Mouse (Mus musculus) adipose tissue, adult 10 weeks (tissue): ENCODE results near the gene Prl3b1. TPM values are rescaled to one million over a fixed set of nuclear protein-coding genes. Genes with fewer than 3 reads are reported as not detected.

ENCODE experiments used
- polyA plus RNA-seq: library from polyadenylated mRNA; stranded (reverse); fragments of 350-450 nt; fragmentation: Illumina TruSeq; extraction: RNeasy Lipid Tissue Mini Kit (QIAGEN cat#74804); gene quantifications from one replicate; pipeline ENCODE4 v1.2.3, GENCODE M21; 2014; ENCODE audit warnings: low read depth, low replicate concordance

The Prl3b1 gene
- not detected for polyA plus RNA-seq

DNA sequence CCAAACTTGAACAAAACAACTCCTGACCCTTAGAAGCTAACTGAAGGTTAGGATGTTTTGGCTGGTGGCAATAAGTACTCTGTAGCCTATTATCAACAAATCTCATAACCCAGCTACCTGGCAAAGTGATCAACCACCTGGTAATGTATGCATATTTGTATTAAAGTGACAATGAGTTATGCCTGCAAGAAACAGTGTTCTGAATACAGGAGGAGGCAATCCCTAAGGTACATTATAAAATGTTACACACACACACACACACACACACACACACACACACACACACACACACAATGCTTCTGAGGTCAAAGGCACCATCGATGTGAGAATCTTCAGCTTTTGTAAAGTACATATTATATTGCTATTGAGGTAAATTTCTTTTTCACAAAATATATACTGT, at the start of gene Prl3b1:
Gene Prl3b1, plus strand, starts transcription at position 301 of the 400 bp plus-strand sequence.

DNA sequence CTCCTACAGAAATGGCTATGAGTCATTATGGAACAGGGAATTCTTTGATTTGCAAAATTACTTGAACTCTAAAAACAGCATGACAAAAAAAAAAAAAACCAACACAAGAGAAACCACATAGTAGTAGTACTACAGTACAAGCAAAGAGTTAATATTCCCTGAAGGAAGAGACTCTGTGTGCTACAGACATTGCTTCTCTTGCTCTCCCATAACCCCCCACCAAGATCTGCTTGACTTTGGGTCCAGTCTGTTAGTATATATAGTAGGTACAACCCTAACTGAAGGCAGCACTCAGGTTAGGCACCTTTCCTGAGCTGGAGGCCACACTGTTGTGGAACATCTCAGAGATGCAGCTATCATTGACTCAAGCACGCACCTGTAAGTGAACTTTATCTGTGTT, 45.3 kb upstream of the Prl3b1 start, which contains the start of gene Prl3c1:
Gene Prl3c1, plus strand, starts transcription at position 301 of the 400 bp plus-strand sequence.

DNA sequence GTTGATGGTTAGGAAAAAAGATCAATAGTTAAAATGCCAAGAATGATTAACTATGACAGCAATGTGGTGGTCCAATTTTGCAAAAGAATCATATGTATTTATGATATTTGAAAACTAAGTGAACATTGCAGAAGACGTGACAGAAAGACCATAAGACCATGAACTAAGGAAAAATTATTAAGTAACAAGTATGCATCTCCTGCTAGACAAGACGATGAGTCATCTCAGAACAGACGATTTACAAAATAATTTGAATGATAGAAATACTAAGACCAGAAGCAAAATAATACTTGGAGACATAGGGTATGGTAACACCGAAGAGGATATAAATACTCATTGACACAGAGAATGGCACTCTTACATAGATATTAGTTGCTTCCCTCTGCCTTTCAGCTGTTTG, 17.5 kb downstream of the Prl3b1 start, which contains the start of gene Prl3a1:
Gene Prl3a1, plus strand, starts transcription at position 301 of the 400 bp plus-strand sequence.

Other genes with a start within 250 kb of the Prl3b1 start
- gene Prl, start 184.3 kb upstream of the Prl3b1 start, polyA plus RNA-seq, result not detected
- gene Prl3d1, start 147.7 kb upstream of the Prl3b1 start, polyA plus RNA-seq, result not detected
- gene Prl3d2, start 120.1 kb upstream of the Prl3b1 start, polyA plus RNA-seq, result not detected
- not detected for gene Prl3d3, start 85.1 kb upstream of the Prl3b1 start, polyA plus RNA-seq
- not detected for gene Prl3c1, start 45.2 kb upstream of the Prl3b1 start, polyA plus RNA-seq
- not detected for gene Prl3a1, start 17.6 kb downstream of the Prl3b1 start, polyA plus RNA-seq
- not detected for gene Prl6a1, start 70.8 kb downstream of the Prl3b1 start, polyA plus RNA-seq
- not detected for gene Prl8a2, start 103.8 kb downstream of the Prl3b1 start, polyA plus RNA-seq
- gene Prl2b1, start 149.0 kb downstream of the Prl3b1 start, polyA plus RNA-seq, result not detected
- gene Prl8a6, start 196.8 kb downstream of the Prl3b1 start, polyA plus RNA-seq, result not detected